Mouse (Mus musculus) spleen, postnatal 10 days (tissue): ENCODE measurements around the gene Gm21083.
"Not testable (repeated sequence)": the region's sequence is repeated elsewhere in the genome, so short reads cannot be mapped to it uniquely, and the experiment has no call there.

Source experiments
- DNase-seq, 2 experiments: peaks; one replicate each; pipeline ENCODE4 v3.0.0; 2021 to 2022; ENCODE audit warnings: low spot score in 2 of 2

Gm21083 gene

GRCm38 (mm10) chr5:15628136-15628535 lies 51.0 kb downstream of the Gm21083 start:
- peak in 1 of 2 experiments; percentile 15 for DNase-seq

- DNase-seq: not testable (repeated sequence)
Observed at GRCm38 (mm10) chr5:15630068-15630467, 52.9 kb downstream of the Gm21083 start.
